Mouse (Mus musculus): ENCODE results near the gene E330014E10Rik.
"Not testable (repeated sequence)": the region's sequence is repeated elsewhere in the genome, so short reads cannot be mapped to it uniquely, and the experiment has no call there.

E330014E10Rik gene

GRCm38 (mm10) chr5:95775690-95776089, at the start of gene E330014E10Rik:
TSS of gene E330014E10Rik (plus strand) at chr5:95775990.
- DNase-seq = not testable (repeated sequence)

GRCm38 (mm10) chr5:95736073-95736472, 39.7 kb upstream of the E330014E10Rik start, which contains the start of gene Gm7978:
TSS of gene Gm7978 (minus strand) at chr5:95736173.
- not testable (repeated sequence) for DNase-seq

- not testable (repeated sequence) for DNase-seq
These were observed 34.1 kb upstream of the E330014E10Rik start, which contains the start of gene Gm7982 for GRCm38 (mm10) chr5:95741714-95742113. TSS of gene Gm7982 (plus strand) at chr5:95742014.

GRCm38 (mm10) chr5:95810841-95811240, 35.1 kb downstream of the E330014E10Rik start:
- DNase-seq = peak; percentile 9

- no peak for DNase-seq
These were observed 60.8 kb downstream of the E330014E10Rik start for GRCm38 (mm10) chr5:95836580-95836979.

- DNase-seq = no peak
These were observed 78.2 kb downstream of the E330014E10Rik start for GRCm38 (mm10) chr5:95854030-95854429.
